Mouse (Mus musculus) embryo, embryonic 10 days (tissue): Measurements from ENCODE around the gene Pax5.

ENCODE experiments used
- DNase-seq: peaks from one replicate; pipeline ENCODE4 v3.0.0-alpha.2; 2015; ENCODE audit warnings: low spot score

Pax5 gene

GRCm38 (mm10) chr4:44705967-44706366 is 4.3 kb downstream of the Pax5 start:
- DNase-seq = no peak

GRCm38 (mm10) chr4:44705151-44705550 is 5.1 kb downstream of the Pax5 start:
- DNase-seq = peak; percentile 16

- peak; percentile 94 for DNase-seq
Observed at GRCm38 (mm10) chr4:44704369-44704745, 5.9 kb downstream of the Pax5 start.

- peak; percentile 20 for DNase-seq
Observed at GRCm38 (mm10) chr4:44703686-44704368, 6.5 kb downstream of the Pax5 start.

GRCm38 (mm10) chr4:44702891-44703685 is 7.2 kb downstream of the Pax5 start:
- DNase-seq = peak; percentile 25

- DNase-seq = peak; percentile 63
Observed at GRCm38 (mm10) chr4:44702011-44702527, 8.2 kb downstream of the Pax5 start.

GRCm38 (mm10) chr4:44701513-44701912 is 8.8 kb downstream of the Pax5 start:
- DNase-seq = no peak

GRCm38 (mm10) chr4:44696676-44697075 is 13.6 kb downstream of the Pax5 start:
- no peak for DNase-seq

- DNase-seq = no peak
Observed at GRCm38 (mm10) chr4:44694369-44694768, 15.9 kb downstream of the Pax5 start.

GRCm38 (mm10) chr4:44685582-44685981 is 24.7 kb downstream of the Pax5 start:
- DNase-seq = no peak

- no peak for DNase-seq
Observed at GRCm38 (mm10) chr4:44680242-44680897, 29.9 kb downstream of the Pax5 start.

- no peak for DNase-seq
Observed at GRCm38 (mm10) chr4:44678641-44679040, 31.6 kb downstream of the Pax5 start.

GRCm38 (mm10) chr4:44678026-44678425 is 32.3 kb downstream of the Pax5 start:
- no peak for DNase-seq

GRCm38 (mm10) chr4:44674973-44675372 is 35.3 kb downstream of the Pax5 start:
- no peak for DNase-seq

- peak; percentile 52 for DNase-seq
Observed at GRCm38 (mm10) chr4:44673726-44674125, 36.6 kb downstream of the Pax5 start.

GRCm38 (mm10) chr4:44672216-44672937 is 37.9 kb downstream of the Pax5 start:
- no peak for DNase-seq

- no peak for DNase-seq
Observed at GRCm38 (mm10) chr4:44671486-44671885, 38.8 kb downstream of the Pax5 start.

GRCm38 (mm10) chr4:44671035-44671434 is 39.3 kb downstream of the Pax5 start:
- no peak for DNase-seq

GRCm38 (mm10) chr4:44670380-44670779 is 39.9 kb downstream of the Pax5 start:
- no peak for DNase-seq

- DNase-seq = peak; percentile 45
Observed at GRCm38 (mm10) chr4:44669485-44670181, 40.7 kb downstream of the Pax5 start.

- no peak for DNase-seq
Observed at GRCm38 (mm10) chr4:44668574-44668973, 41.7 kb downstream of the Pax5 start.
